Comparison of ENCODE assay signal across 22 mouse cellular contexts in genomic region chr8:24234981-24235380, GRCm38 (mm10).
DNase-seq lines count a peak whose midpoint lies in the region; ATAC-seq and TF ChIP-seq lines count a peak whose summit lies in the region.
"Had no signal": no experiment of that assay in that cellular context is flagged by ENCODE, and none has a peak within 500 bp of the region (broad histone marks: within the 10 kb centered on the region; RNA-seq: fewer than 3 reads in every experiment).

No protein-coding gene starts in this region.

- no peak for TF ChIP-seq CTCF in gastrocnemius, adult 2 months (IDR thresholded peaks at IDR 0.05)

- no peaks in the 10 kb centered on the region for H3K4me1 ChIP-seq in limb, embryonic 14.5 days (ENCODE audit: control insufficient read depth, insufficient read depth, low read length)
- H3K4me1 ChIP-seq: embryonic facial prominence, embryonic 13.5 days; forebrain, embryonic 13.5 days; heart, embryonic 10.5 days; hindbrain, embryonic 12.5 days; intestine, embryonic 15.5 days had no signal

- no peak overlapping the region for H3K4me3 ChIP-seq in gastrocnemius, adult 2 months
- no peak overlapping the region for H3K4me3 ChIP-seq in limb, embryonic 14.5 days (replicated peaks; ENCODE audit: low read length)
- H3K4me3 ChIP-seq: embryonic facial prominence, embryonic 13.5 days; forebrain, embryonic 13.5 days; heart, embryonic 10.5 days; hindbrain, embryonic 12.5 days; intestine, embryonic 15.5 days had no signal

- H3K27me3 ChIP-seq in limb, embryonic 14.5 days (ENCODE audit: control insufficient read depth, insufficient read depth, low read length) = no peaks in the 10 kb centered on the region
- H3K27me3 ChIP-seq: embryonic facial prominence, embryonic 13.5 days; forebrain, embryonic 13.5 days; hindbrain, embryonic 12.5 days; intestine, embryonic 15.5 days had no signal

- no peak for TF ChIP-seq POLR2A in limb, embryonic 14.5 days (IDR thresholded peaks at IDR 0.05; ENCODE audit: borderline replicate concordance, extremely low read depth, insufficient read depth, insufficient read length)

- no peak overlapping the region for H3K9ac ChIP-seq in limb, embryonic 14.5 days (ENCODE audit: low read depth, low read length, severe bottlenecking)
- H3K9ac ChIP-seq: embryonic facial prominence, embryonic 13.5 days; forebrain, embryonic 13.5 days; forebrain, postnatal 0 days; hindbrain, embryonic 12.5 days; intestine, embryonic 15.5 days had no signal

- H3K36me3 ChIP-seq in limb, embryonic 14.5 days (ENCODE audit: control insufficient read depth, insufficient read depth, low read length) = no peaks in the 10 kb centered on the region
- H3K36me3 ChIP-seq: embryonic facial prominence, embryonic 13.5 days; heart, embryonic 10.5 days; hindbrain, embryonic 12.5 days; intestine, embryonic 15.5 days had no signal

- DNase-seq in cerebellum, postnatal 10 days = peak; percentile 39 to 42
- no peak for DNase-seq in cerebellum, adult 8-10 months
- peak; percentile 10 for DNase-seq in kidney, postnatal 10 days
- DNase-seq in kidney, postnatal 4 days = no peak
- DNase-seq in gastrocnemius, adult 2 months = peak; percentile 22
- peak; percentile 76 for DNase-seq in limb, embryonic 14.5 days (ENCODE audit: low spot score)
- DNase-seq in lung, postnatal 4 days = no peak
- DNase-seq in left cerebral cortex, postnatal 14 days (ENCODE audit: low spot score in 2 of 2) = no peak
- DNase-seq: adrenal gland, postnatal 14 days; B cell, adult 2 months; cerebellum, adult 18-20 months; forebrain, postnatal 0 days; heart, adult 18-20 months; heart, postnatal 10 days; heart, postnatal 4 days had no signal

- no peaks in the 10 kb centered on the region for H3K9me3 ChIP-seq in limb, embryonic 14.5 days (ENCODE audit: control insufficient read depth, low read length)
- H3K9me3 ChIP-seq: embryonic facial prominence, embryonic 13.5 days; forebrain, embryonic 13.5 days; heart, embryonic 10.5 days; hindbrain, embryonic 12.5 days; intestine, embryonic 15.5 days had no signal

- 38% methylated on average over 7 of the region's 7 CpGs for WGBS in limb, embryonic 14.5 days

- no peak overlapping the region for H3K4me2 ChIP-seq in limb, embryonic 14.5 days (replicated peaks; ENCODE audit: low read depth, low read length, severe bottlenecking)
- H3K4me2 ChIP-seq: embryonic facial prominence, embryonic 13.5 days; forebrain, embryonic 13.5 days; hindbrain, embryonic 12.5 days; intestine, embryonic 15.5 days had no signal

- ATAC-seq in limb, embryonic 14.5 days (ENCODE audit: low FRiP score, low read depth) = peak; percentile 80
- ATAC-seq: activated CD4-positive, CD25-positive, alpha-beta regulatory T cell, adult 4 months; forebrain, embryonic 13.5 days; forebrain, postnatal 0 days; hindbrain, postnatal 0 days; intestine, embryonic 15.5 days had no signal

- intact Hi-C loops in gastrocnemius, adult 2 months (cut with DNase I) = no loop called here
- intact Hi-C loops in left cerebral cortex, postnatal 14 days (cut with DNase I) = no loop called here

- no peak overlapping the region for H3K27ac ChIP-seq in gastrocnemius, adult 2 months
- H3K27ac ChIP-seq in limb, embryonic 14.5 days (replicated peaks; ENCODE audit: low read depth, low read length) = no peak overlapping the region
- H3K27ac ChIP-seq: embryonic facial prominence, embryonic 13.5 days; forebrain, embryonic 13.5 days; heart, embryonic 10.5 days; hindbrain, embryonic 12.5 days; hindbrain, postnatal 0 days; intestine, embryonic 15.5 days had no signal

Comparison
In these comparisons a context has a peak if more than half of its experiments do, and no peak if none do; other contexts are left out.
1. DNase-seq: peak in cerebellum, postnatal 10 days (2 of 2), kidney, postnatal 10 days (single experiment), gastrocnemius, adult 2 months (single experiment) and limb, embryonic 14.5 days (single experiment); none in cerebellum, adult 8-10 months (single experiment), kidney, postnatal 4 days (0 of 2), lung, postnatal 4 days (0 of 2) and left cerebral cortex, postnatal 14 days (0 of 2).